Mouse (Mus musculus): Measurements from ENCODE around the gene 1810030O07Rik. TPM values are rescaled to one million over a fixed set of nuclear protein-coding genes. Genes with fewer than 3 reads are reported as not detected.
"Not testable (repeated sequence)": the region's sequence is repeated elsewhere in the genome, so short reads cannot be mapped to it uniquely, and the experiment has no call there.

Gene 1810030O07Rik
- polyA plus RNA-seq, 1 experiment from 2014 or later = 23.4 TPM

GRCm38 (mm10) chrX:12644976-12645375 lies 28.5 kb downstream of the 1810030O07Rik start:
- WGBS = 52% methylated on average over 2 of the region's 2 CpGs
- H3K9ac ChIP-seq (ENCODE audit: low read depth, low read length) = no peak overlapping the region
- no peak for ATAC-seq
- no peaks in the 10 kb centered on the region for H3K36me3 ChIP-seq (ENCODE audit: control insufficient read depth, insufficient read depth, low read length)
- H3K27me3 ChIP-seq (replicated peaks; ENCODE audit: control insufficient read depth, insufficient read depth, low read length) = no peaks in the 10 kb centered on the region
- no peaks in the 10 kb centered on the region for H3K4me1 ChIP-seq (ENCODE audit: control insufficient read depth, insufficient read depth, low read depth, low read length)
- H3K9me3 ChIP-seq (ENCODE audit: control insufficient read depth, low read length) = no peaks in the 10 kb centered on the region
- no peak overlapping the region for H3K27ac ChIP-seq (ENCODE audit: low read depth, low read length)
- no peak overlapping the region for H3K4me2 ChIP-seq (ENCODE audit: low read length)
- H3K4me3 ChIP-seq (ENCODE audit: low read length) = no peak overlapping the region

GRCm38 (mm10) chrX:12625131-12625530 lies 48.3 kb downstream of the 1810030O07Rik start:
- no peak overlapping the region for H3K27ac ChIP-seq (ENCODE audit: low read depth, low read length)
- no peaks in the 10 kb centered on the region for H3K4me1 ChIP-seq (ENCODE audit: control insufficient read depth, insufficient read depth, low read depth, low read length)
- no peak overlapping the region for H3K4me3 ChIP-seq (ENCODE audit: low read length)
- H3K9ac ChIP-seq (ENCODE audit: low read depth, low read length) = no peak overlapping the region
- no peaks in the 10 kb centered on the region for H3K27me3 ChIP-seq (replicated peaks; ENCODE audit: control insufficient read depth, insufficient read depth, low read length)
- no peaks in the 10 kb centered on the region; the same call in 1 of the 2 replicates for H3K9me3 ChIP-seq (ENCODE audit: control insufficient read depth, low read length)
- 77% methylated on average over 4 of the region's 4 CpGs for WGBS
- no peaks in the 10 kb centered on the region for H3K36me3 ChIP-seq (ENCODE audit: control insufficient read depth, insufficient read depth, low read length)
- H3K4me2 ChIP-seq (ENCODE audit: low read length) = no peak overlapping the region
- no peak for ATAC-seq

GRCm38 (mm10) chrX:12612360-12612759 lies 61.1 kb downstream of the 1810030O07Rik start:
- not testable (repeated sequence) for H3K9me3 ChIP-seq (ENCODE audit: control insufficient read depth, low read length); H3K36me3 ChIP-seq (ENCODE audit: control insufficient read depth, insufficient read depth, low read length); H3K4me2 ChIP-seq (ENCODE audit: low read length); H3K27me3 ChIP-seq (replicated peaks; ENCODE audit: control insufficient read depth, insufficient read depth, low read length); H3K27ac ChIP-seq (ENCODE audit: low read depth, low read length); H3K4me1 ChIP-seq (ENCODE audit: control insufficient read depth, insufficient read depth, low read depth, low read length); H3K9ac ChIP-seq (ENCODE audit: low read depth, low read length); ATAC-seq; H3K4me3 ChIP-seq (ENCODE audit: low read length)
- 100% methylated on average over 1 of the region's 1 CpGs for WGBS

- H3K27ac ChIP-seq (ENCODE audit: low read depth, low read length) = no peak overlapping the region
- H3K4me1 ChIP-seq (ENCODE audit: control insufficient read depth, insufficient read depth, low read depth, low read length) = no peaks in the 10 kb centered on the region
- H3K9ac ChIP-seq (ENCODE audit: low read depth, low read length) = no peak overlapping the region
- no peak for ATAC-seq
- WGBS = 87% methylated on average over 2 of the region's 2 CpGs
- peaks cover 4% of the 10 kb centered on the region; the same call in 1 of the 2 replicates for H3K36me3 ChIP-seq (ENCODE audit: control insufficient read depth, insufficient read depth, low read length)
- no peak overlapping the region for H3K4me3 ChIP-seq (ENCODE audit: low read length)
- no peaks in the 10 kb centered on the region for H3K9me3 ChIP-seq (ENCODE audit: control insufficient read depth, low read length)
- no peaks in the 10 kb centered on the region for H3K27me3 ChIP-seq (replicated peaks; ENCODE audit: control insufficient read depth, insufficient read depth, low read length)
- no peak overlapping the region for H3K4me2 ChIP-seq (ENCODE audit: low read length)
Observed at GRCm38 (mm10) chrX:12611211-12611610, 62.3 kb downstream of the 1810030O07Rik start.

GRCm38 (mm10) chrX:12610541-12610940 lies 62.9 kb downstream of the 1810030O07Rik start:
- H3K36me3 ChIP-seq (ENCODE audit: control insufficient read depth, insufficient read depth, low read length); ATAC-seq; H3K27ac ChIP-seq (ENCODE audit: low read depth, low read length): not testable (repeated sequence)

More at GRCm38 (mm10) chrX:12610541-12610940, 62.9 kb downstream of the 1810030O07Rik start:
- not testable (repeated sequence) for H3K4me2 ChIP-seq (ENCODE audit: low read length); H3K27me3 ChIP-seq (replicated peaks; ENCODE audit: control insufficient read depth, insufficient read depth, low read length); H3K4me1 ChIP-seq (ENCODE audit: control insufficient read depth, insufficient read depth, low read depth, low read length); H3K9ac ChIP-seq (ENCODE audit: low read depth, low read length); H3K4me3 ChIP-seq (ENCODE audit: low read length); H3K9me3 ChIP-seq (ENCODE audit: control insufficient read depth, low read length)

Other genes with a start within 250 kb of the 1810030O07Rik start
- 220 and 254 TPM in 2 replicates for gene Atp6ap2, start 85.9 kb downstream of the 1810030O07Rik start, polyA plus RNA-seq (2015; fragmentation: Nextera tagmentation; extraction: Ambion mirVana)
- 11.3 and 14.1 TPM in 2 replicates for gene Med14, start 88.4 kb upstream of the 1810030O07Rik start, polyA plus RNA-seq (2015; fragmentation: Nextera tagmentation; extraction: Ambion mirVana)